Mouse (Mus musculus): ENCODE data around the gene Mark1.

The Mark1 gene

DNA sequence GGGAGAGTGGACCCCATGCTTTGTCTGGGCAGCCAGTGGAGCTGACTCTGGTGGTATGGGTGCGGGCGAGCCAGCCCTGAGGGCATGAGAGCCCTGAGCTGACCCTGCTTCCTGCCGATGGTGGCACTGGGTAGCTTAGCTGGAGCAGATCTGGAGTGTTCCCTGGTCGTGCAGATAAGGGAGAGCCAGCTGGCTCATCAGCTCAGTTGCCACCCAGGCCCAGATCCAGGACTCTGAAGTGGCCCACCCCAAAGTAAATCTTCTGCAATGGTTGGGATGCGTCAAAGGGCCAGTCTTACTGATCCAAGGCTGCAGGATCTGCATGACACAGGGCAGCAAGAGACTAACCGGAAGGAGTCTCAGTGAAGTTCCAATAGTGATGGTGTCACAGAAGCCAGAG is 109.9 kb downstream of the Mark1 start:
- no peak for DNase-seq (ENCODE audit: low read depth, low spot score)

DNA sequence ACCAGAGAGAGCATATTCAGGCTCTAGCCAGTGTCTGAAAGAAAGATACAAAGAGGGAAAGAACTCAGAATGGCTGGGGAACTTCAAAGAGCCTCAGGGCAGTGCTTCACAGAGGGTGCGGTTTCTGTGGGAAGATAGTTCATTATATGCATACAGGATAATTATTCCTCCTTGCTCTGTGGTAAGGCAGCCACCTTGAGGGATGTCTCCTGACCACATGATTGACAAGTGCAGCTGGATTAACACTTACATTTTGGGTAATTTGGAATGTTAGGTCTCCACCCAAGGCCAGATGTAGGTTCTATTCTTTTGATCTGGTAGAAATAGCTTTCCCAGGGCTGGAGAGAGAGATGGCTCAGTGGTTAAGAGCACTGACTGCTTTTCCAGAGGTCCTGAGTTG is 113.2 kb downstream of the Mark1 start:
- DNase-seq (ENCODE audit: low read depth, low spot score): no peak

- peak; percentile 5 for DNase-seq (ENCODE audit: low read depth, low spot score)
Measured at GRCm38 (mm10) chr1:184882281-184883268, 116.8 kb downstream of the Mark1 start, which contains the start of gene C130074G19Rik. C130074G19Rik (minus strand) TSS chr1:184883218.

- DNase-seq (ENCODE audit: low read depth, low spot score): no peak
Measured at GRCm38 (mm10) chr1:184881861-184882260, 117.5 kb downstream of the Mark1 start.

GRCm38 (mm10) chr1:184881211-184881610 is 118.2 kb downstream of the Mark1 start:
- DNase-seq (ENCODE audit: low read depth, low spot score): no peak

DNA sequence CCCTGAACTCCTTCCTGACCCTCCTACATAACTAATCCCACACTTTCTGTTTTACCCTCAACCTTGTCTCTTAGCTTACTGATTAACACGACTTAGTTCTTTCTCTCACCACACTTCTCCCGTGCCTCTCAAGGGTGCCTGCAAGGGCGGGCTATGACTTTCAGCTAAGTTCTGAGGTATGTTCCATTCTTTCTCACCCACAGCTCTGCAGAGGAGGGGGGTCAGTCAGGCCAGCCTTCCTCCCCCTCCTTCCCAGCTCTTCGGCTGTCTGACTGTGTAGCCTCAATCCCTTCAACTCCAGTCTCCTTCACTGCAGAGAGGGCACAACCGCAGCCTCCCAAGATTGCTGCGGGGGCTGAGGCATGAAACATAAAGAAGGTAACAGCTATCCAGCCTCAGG is 120.5 kb downstream of the Mark1 start:
- DNase-seq (ENCODE audit: low read depth, low spot score): no peak

DNA sequence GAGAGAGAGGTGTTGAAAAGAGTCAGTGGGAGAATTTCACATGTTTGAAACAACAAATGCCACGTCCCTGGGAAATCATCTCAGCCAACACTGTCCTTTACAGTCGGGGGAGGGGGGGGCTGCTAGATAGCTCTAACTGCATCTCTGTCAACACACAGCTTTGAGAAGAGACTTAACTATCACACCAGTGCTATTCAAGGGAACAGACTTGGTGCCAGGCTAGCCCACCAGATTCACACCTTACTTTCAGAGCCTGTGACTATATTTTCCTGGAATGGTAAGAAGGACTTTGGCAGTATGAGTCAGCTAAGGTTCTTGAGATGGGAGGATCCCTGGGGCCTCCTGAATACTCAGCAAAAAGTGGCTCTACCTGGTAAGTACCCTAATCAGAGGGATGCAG is 122.1 kb downstream of the Mark1 start:
- no peak for DNase-seq (ENCODE audit: low read depth, low spot score)

DNA sequence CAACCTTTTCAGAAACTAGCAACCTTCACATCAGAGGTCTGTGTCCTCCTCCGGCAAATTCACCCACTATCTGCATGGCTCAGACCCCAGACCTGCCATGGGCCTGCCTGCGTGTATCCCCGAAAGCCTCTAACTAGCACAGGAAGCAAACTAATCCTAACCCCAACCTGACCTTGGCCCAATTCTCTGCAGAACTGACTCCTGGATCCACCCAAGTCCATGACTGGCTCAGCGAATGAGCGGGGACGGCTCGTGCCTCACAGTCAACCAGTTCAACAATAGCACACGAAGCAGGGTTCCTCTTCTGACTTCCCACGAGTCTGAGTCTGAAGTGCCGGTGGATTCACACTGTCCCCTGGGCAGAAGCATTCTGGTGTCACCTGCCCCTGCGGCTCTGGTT is 125.5 kb downstream of the Mark1 start:
- DNase-seq (ENCODE audit: low read depth, low spot score): no peak

DNA sequence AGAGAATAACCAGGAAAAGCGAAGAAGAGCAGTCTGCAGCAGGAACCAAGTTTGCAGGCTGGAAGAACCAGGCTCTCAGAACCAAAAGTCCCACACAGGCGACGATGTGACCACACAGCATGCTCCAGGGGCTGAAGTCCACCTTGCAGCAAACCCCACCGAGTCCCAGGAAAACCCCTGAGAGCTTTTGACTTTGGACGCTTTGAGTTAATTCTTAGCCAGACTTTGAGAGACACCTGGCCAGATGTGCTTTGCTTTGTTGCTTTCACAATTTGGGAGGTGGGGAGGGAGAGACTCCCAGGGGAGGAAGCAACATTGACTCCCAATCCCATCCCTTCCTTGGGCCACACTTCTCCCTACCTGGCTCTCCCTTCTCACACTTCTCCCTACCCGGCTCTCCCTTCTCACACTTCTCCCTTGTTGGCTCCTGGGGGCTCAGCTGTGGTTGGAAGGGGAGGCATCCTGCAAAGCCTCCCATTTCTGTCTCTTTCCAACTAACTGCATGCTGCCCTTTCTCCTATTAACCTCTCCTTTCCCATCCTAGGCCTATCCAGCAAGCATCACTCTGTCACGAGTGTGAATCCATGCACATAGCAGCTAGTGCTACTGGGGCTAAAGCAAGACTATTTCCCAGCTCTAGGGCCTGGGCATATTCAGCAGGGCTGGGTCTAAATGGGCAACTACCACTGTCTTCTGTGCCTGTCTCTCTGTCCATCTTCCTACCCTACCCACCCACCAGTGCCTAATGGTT is 127.1 kb downstream of the Mark1 start:
- DNase-seq (ENCODE audit: low read depth, low spot score): no peak

GRCm38 (mm10) chr1:184871506-184871905 is 127.9 kb downstream of the Mark1 start:
- no peak for DNase-seq (ENCODE audit: low read depth, low spot score)

DNA sequence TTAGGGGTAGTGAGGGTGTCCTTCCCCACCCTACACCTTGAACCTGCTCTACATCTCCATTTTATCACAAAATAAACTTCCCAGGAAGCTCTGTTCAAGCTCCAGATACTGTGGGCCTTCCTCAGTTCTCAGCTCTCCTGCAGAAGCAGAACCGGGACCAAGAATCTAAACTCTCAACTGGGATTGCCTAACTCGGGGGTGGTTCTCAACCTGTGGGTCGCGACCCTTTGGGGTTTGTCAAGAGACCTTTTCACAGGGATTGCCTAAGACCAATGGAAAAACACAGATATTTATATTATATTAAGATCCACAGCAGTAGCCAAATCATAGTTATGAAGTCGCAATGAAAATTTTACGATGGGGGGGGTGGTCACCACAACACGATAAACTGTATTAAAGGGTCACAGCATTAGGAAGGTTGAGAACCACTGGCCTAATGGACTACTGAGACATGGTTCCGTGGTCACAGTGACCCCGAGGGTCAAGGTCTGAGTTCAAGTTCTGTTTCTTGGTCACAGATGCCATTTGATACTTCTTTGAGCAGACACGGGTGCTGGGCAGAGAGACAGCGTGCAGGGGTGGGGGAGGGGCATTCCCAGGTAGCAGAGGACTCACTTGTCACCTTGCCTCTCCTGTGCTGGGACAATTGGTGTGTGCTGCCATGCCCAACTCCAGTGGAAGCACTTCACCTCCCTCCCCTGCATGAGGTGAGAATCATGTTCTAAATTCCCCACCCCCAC is 128.6 kb downstream of the Mark1 start:
- DNase-seq (ENCODE audit: low read depth, low spot score): no peak

DNA sequence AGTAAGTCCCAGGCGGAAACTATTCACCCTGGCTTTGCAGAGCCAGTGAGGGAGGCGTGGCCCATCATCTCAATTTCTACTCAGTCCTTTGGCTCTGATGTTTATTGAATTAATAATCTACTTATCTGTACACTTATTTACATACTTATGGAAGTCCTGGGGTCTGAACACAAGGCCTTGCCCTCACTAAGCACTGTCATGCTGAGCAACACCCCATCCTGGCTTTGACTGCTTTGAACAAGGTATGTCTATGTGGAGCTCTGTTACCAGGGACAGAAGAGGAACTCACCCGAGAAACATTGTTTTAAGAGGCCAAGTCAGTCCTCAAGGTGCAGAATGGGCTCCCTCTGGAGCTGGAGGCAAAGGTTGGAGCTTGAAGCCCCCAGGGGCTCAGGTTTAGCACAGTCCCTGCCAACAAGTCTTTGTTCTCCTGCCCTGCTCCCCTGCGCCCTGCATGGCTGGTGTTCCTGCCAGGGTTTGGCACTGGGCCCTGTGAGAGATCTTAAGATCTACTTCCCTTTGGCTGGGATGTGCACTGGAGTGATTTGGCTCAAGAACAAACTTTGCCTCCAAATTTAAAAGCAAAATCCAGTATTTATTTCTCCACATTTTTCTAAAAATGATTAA is 129.3 kb downstream of the Mark1 start:
- DNase-seq (ENCODE audit: low read depth, low spot score): no peak

DNA sequence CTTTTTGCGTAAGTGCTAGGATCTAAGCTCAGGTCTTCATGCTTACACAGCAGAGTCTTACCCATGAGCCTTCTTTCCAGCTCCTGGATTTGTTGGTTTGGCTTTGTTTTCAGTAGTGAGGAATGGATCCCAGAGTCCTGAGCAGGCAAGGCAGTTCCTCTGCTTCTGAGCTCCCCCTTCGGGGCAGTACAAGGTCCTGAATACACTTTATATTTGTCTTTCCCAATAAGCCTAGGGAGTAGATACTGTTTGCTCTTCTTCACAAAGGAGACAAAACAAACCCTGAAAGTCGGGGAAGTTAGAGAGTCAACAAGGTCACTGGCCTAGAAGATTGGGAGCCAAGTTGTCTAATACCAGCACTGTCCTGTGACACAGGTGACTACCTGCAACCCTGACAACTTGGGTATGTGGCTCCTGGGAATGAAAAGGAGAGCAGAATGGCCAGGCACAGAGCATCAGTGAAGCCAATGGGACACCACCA is 131.7 kb downstream of the Mark1 start:
- DNase-seq (ENCODE audit: low read depth, low spot score): no peak

DNA sequence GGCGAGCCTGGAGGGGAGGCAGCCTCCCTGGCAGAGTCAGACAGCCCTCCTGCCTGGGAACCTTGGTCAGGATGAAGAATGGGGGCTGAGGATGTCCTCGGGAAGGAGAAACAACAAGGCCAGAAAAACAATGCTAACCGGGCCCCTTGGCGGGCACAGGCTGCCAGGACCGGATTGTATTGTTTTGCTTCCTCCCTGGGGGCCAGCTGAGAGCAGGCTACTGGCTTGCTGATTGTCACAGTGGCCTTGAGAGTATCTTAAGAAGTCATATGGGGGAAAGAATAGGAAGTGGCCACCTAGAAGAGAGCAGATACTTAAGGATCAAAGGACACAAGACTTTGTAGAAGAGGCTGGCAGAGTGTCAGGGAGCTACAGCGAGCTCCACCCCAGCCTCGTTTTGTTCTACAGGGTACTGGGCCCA is 135.0 kb downstream of the Mark1 start:
- no peak for DNase-seq (ENCODE audit: low read depth, low spot score)

GRCm38 (mm10) chr1:184862636-184863035 is 136.7 kb downstream of the Mark1 start:
- DNase-seq (ENCODE audit: low read depth, low spot score): no peak

DNA sequence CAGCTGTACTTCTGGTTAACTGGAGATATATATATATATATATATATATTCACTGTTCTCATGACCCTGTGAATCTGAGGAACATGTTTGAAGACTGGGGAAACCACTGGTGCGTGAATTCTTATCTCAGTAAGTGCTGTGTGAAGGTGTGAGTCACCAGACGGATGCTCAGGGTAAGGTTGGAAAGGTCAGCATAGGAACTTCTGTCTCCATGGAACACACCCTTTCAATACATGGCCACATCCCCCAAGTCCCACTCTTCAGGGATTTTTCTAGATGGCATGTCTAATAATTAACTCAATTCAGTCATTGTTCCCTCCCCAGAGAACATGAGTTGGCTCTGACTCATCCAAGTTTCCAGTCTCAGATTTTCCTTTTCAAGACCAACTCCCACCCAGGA is 137.8 kb downstream of the Mark1 start:
- no peak for DNase-seq (ENCODE audit: low read depth, low spot score)

- DNase-seq (ENCODE audit: low read depth, low spot score): no peak
Measured at GRCm38 (mm10) chr1:184860276-184860675, 139.1 kb downstream of the Mark1 start.

GRCm38 (mm10) chr1:184858253-184858652 is 141.1 kb downstream of the Mark1 start:
- DNase-seq (ENCODE audit: low read depth, low spot score): no peak

GRCm38 (mm10) chr1:184857216-184857615 is 142.2 kb downstream of the Mark1 start:
- no peak for DNase-seq (ENCODE audit: low read depth, low spot score)

DNA sequence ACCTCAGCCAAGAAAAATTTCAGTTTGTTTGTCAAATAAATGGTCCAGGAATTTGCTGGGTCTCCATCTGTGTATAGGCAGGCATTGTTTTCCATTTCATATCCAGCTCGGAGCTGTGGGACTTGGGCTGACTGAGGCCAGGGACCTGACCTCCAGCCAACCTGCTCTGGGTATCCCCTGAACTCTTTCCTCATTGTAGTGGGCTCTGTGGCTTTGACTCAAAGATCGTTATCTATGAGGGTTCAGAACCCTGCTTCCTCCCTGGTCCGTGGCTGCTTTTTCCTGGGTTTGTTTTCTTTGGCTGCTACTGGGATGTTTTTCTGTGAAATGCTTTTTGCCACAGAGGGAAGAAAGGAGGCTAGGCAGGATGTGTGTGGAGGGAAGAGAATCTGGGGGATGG is 145.4 kb downstream of the Mark1 start:
- DNase-seq (ENCODE audit: low read depth, low spot score): peak; percentile 15

DNA sequence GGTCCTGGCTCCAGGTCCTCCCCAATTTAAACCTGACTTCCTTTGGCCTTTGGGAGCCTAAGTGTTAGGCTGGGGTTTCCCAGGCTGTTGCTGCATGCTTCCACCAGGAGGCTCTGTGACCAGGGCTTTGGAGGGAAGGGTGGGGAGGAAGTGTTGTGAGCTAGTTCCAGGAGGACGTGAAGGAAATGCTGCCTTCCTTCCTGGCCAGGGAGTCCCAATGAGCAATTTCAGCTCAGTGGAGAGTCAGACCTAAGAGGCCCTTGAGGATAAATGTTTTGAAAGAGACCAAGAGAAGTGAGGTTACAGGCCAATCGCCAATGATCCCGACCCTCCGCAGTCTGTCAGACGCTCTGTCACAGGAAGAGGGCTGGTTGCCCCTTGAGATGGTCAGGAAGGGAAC is 146.0 kb downstream of the Mark1 start:
- DNase-seq (ENCODE audit: low read depth, low spot score): peak; percentile 46

Data from CD4-positive, CD25-positive, alpha-beta regulatory T cell, adult 2 months (primary cell).